Mouse (Mus musculus): ENCODE data around the gene D10Wsu102e. TPM values are rescaled to one million over a fixed set of nuclear protein-coding genes. Genes with fewer than 3 reads are reported as not detected.

Gene D10Wsu102e
- polyA plus RNA-seq, 1 experiment from 2014 or later, result 0.23 TPM

- no peak overlapping the region for H3K27ac ChIP-seq (replicated peaks)
- no peak overlapping the region for H3K9ac ChIP-seq (ENCODE audit: low read length)
- no peak for TF ChIP-seq CTCF (IDR thresholded peaks at IDR 0.05; ENCODE audit: low read depth)
- no peak for TF ChIP-seq EP300 (optimal IDR thresholded peaks at IDR 0.05)
- no peaks in the 10 kb centered on the region for H3K36me3 ChIP-seq (ENCODE audit: control insufficient read depth, insufficient read depth, low read length)
- no peaks in the 10 kb centered on the region for H3K4me1 ChIP-seq (replicated peaks; ENCODE audit: control insufficient read depth, insufficient read depth)
- no peaks in the 10 kb centered on the region for H3K9me3 ChIP-seq (ENCODE audit: control insufficient read depth, low read length)
- no peaks in the 10 kb centered on the region for H3K27me3 ChIP-seq (ENCODE audit: control insufficient read depth, insufficient read depth, low read length)
- H3K4me3 ChIP-seq (ENCODE audit: low read depth, low read length), result no peak overlapping the region
- ATAC-seq (ENCODE audit: low FRiP score, low TSS enrichment) (no peak), DNase-seq (ENCODE audit: low spot score) (peak; percentile 6)
- no peak overlapping the region for H3K4me2 ChIP-seq (replicated peaks; ENCODE audit: low read depth)
- WGBS, result 84% methylated on average over 8 of the region's 8 CpGs
Observed at GRCm38 (mm10) chr10:83376911-83377682, 17.1 kb downstream of the D10Wsu102e start.

- Histone ChIP-seq H3K4me1 (replicated peaks; ENCODE audit: control insufficient read depth, insufficient read depth) (no peaks in the 10 kb centered on the region), H3K27ac (replicated peaks) (no peak overlapping the region), H3K27me3 (ENCODE audit: control insufficient read depth, insufficient read depth, low read length) (no peaks in the 10 kb centered on the region), H3K36me3 (ENCODE audit: control insufficient read depth, insufficient read depth, low read length) (no peaks in the 10 kb centered on the region), H3K4me3 (ENCODE audit: low read depth, low read length) (no peak overlapping the region), H3K9me3 (ENCODE audit: control insufficient read depth, low read length) (no peaks in the 10 kb centered on the region), H3K9ac (ENCODE audit: low read length) (no peak overlapping the region), H3K4me2 (replicated peaks; ENCODE audit: low read depth) (no peak overlapping the region)
- DNase-seq (ENCODE audit: low spot score), result peak; percentile 19
- ATAC-seq (ENCODE audit: low FRiP score, low TSS enrichment), result no peak
- 59% methylated on average over 9 of the region's 9 CpGs for WGBS
- TF ChIP-seq CTCF (IDR thresholded peaks at IDR 0.05; ENCODE audit: low read depth) (no peak), EP300 (optimal IDR thresholded peaks at IDR 0.05) (no peak)
Observed at GRCm38 (mm10) chr10:83378083-83378833, 18.2 kb downstream of the D10Wsu102e start.

- WGBS, result 91% methylated on average over 2 of the region's 2 CpGs
- Histone ChIP-seq H3K9me3 (ENCODE audit: control insufficient read depth, low read length) (no peaks in the 10 kb centered on the region), H3K4me1 (replicated peaks; ENCODE audit: control insufficient read depth, insufficient read depth) (no peaks in the 10 kb centered on the region)
Observed at GRCm38 (mm10) chr10:83380501-83380900, 20.5 kb downstream of the D10Wsu102e start.

GRCm38 (mm10) chr10:83382528-83382927 lies 22.5 kb downstream of the D10Wsu102e start:
- WGBS, result 77% methylated on average over 4 of the region's 4 CpGs
- Histone ChIP-seq H3K27me3 (ENCODE audit: control insufficient read depth, insufficient read depth, low read length) (no peaks in the 10 kb centered on the region), H3K4me2 (replicated peaks; ENCODE audit: low read depth) (no peak overlapping the region), H3K4me1 (replicated peaks; ENCODE audit: control insufficient read depth, insufficient read depth) (no peaks in the 10 kb centered on the region), H3K36me3 (ENCODE audit: control insufficient read depth, insufficient read depth, low read length) (no peaks in the 10 kb centered on the region), H3K4me3 (ENCODE audit: low read depth, low read length) (no peak overlapping the region), H3K27ac (replicated peaks) (no peak overlapping the region), H3K9ac (ENCODE audit: low read length) (no peak overlapping the region), H3K9me3 (ENCODE audit: control insufficient read depth, low read length) (no peaks in the 10 kb centered on the region)
- peak; percentile 6 for DNase-seq (ENCODE audit: low spot score)
- no peak for ATAC-seq (ENCODE audit: low FRiP score, low TSS enrichment)
- TF ChIP-seq CTCF (IDR thresholded peaks at IDR 0.05; ENCODE audit: low read depth) (no peak), EP300 (optimal IDR thresholded peaks at IDR 0.05) (no peak)

More at GRCm38 (mm10) chr10:83380501-83380900, 20.5 kb downstream of the D10Wsu102e start:
- Histone ChIP-seq H3K4me2 (replicated peaks; ENCODE audit: low read depth) (no peak overlapping the region), H3K9ac (ENCODE audit: low read length) (no peak overlapping the region), H3K36me3 (ENCODE audit: control insufficient read depth, insufficient read depth, low read length) (no peaks in the 10 kb centered on the region), H3K27ac (replicated peaks) (no peak overlapping the region), H3K4me3 (ENCODE audit: low read depth, low read length) (no peak overlapping the region), H3K27me3 (ENCODE audit: control insufficient read depth, insufficient read depth, low read length) (no peaks in the 10 kb centered on the region)
- no peak for ATAC-seq (ENCODE audit: low FRiP score, low TSS enrichment)
- TF ChIP-seq EP300 (optimal IDR thresholded peaks at IDR 0.05), result no peak
- no peak for TF ChIP-seq CTCF (IDR thresholded peaks at IDR 0.05; ENCODE audit: low read depth)
- DNase-seq (ENCODE audit: low spot score), result peak; percentile 4

- Histone ChIP-seq H3K4me2 (replicated peaks; ENCODE audit: low read depth) (no peak overlapping the region), H3K27ac (replicated peaks) (no peak overlapping the region), H3K36me3 (ENCODE audit: control insufficient read depth, insufficient read depth, low read length) (no peaks in the 10 kb centered on the region), H3K9ac (ENCODE audit: low read length) (no peak overlapping the region), H3K4me3 (ENCODE audit: low read depth, low read length) (no peak overlapping the region), H3K27me3 (ENCODE audit: control insufficient read depth, insufficient read depth, low read length) (no peaks in the 10 kb centered on the region), H3K4me1 (replicated peaks; ENCODE audit: control insufficient read depth, insufficient read depth) (no peaks in the 10 kb centered on the region), H3K9me3 (ENCODE audit: control insufficient read depth, low read length) (no peaks in the 10 kb centered on the region)
- no peak for ATAC-seq (ENCODE audit: low FRiP score, low TSS enrichment)
- DNase-seq (ENCODE audit: low spot score), result no peak
- 64% methylated on average over 2 of the region's 2 CpGs for WGBS
- TF ChIP-seq CTCF (IDR thresholded peaks at IDR 0.05; ENCODE audit: low read depth) (no peak), EP300 (optimal IDR thresholded peaks at IDR 0.05) (no peak)
Observed at GRCm38 (mm10) chr10:83382988-83383387, 23.0 kb downstream of the D10Wsu102e start.

- WGBS, result 79% methylated on average over 13 of the region's 13 CpGs
- no peak overlapping the region for H3K9ac ChIP-seq (ENCODE audit: low read length)
- ATAC-seq (ENCODE audit: low FRiP score, low TSS enrichment) (no peak), DNase-seq (ENCODE audit: low spot score) (peak; percentile 15)
- H3K4me1 ChIP-seq (replicated peaks; ENCODE audit: control insufficient read depth, insufficient read depth), result no peaks in the 10 kb centered on the region
- no peak overlapping the region for H3K4me3 ChIP-seq (ENCODE audit: low read depth, low read length)
- H3K4me2 ChIP-seq (replicated peaks; ENCODE audit: low read depth), result no peak overlapping the region
- TF ChIP-seq EP300 (optimal IDR thresholded peaks at IDR 0.05) (no peak), CTCF (IDR thresholded peaks at IDR 0.05; ENCODE audit: low read depth) (no peak)
- no peaks in the 10 kb centered on the region for H3K36me3 ChIP-seq (ENCODE audit: control insufficient read depth, insufficient read depth, low read length)
- no peaks in the 10 kb centered on the region for H3K9me3 ChIP-seq (ENCODE audit: control insufficient read depth, low read length)
- H3K27ac ChIP-seq (replicated peaks), result no peak overlapping the region
- no peaks in the 10 kb centered on the region for H3K27me3 ChIP-seq (ENCODE audit: control insufficient read depth, insufficient read depth, low read length)
Observed at GRCm38 (mm10) chr10:83383863-83384262, 23.8 kb downstream of the D10Wsu102e start.
